24 mouse cellular contexts compared by ENCODE assay signal in genomic region chr15:95137018-95137810, GRCm38 (mm10).
DNase-seq lines count a peak whose midpoint lies in the region; ATAC-seq and TF ChIP-seq lines count a peak whose summit lies in the region.
"Had no signal": no experiment of that assay in that cellular context is flagged by ENCODE, and none has a peak within 500 bp of the region (broad histone marks: within the 10 kb centered on the region; RNA-seq: fewer than 3 reads in every experiment).

No protein-coding gene starts in this region.

- TF ChIP-seq CTCF in brain, embryonic 14.5 days (IDR thresholded peaks at IDR 0.05; ENCODE audit: borderline replicate concordance, extremely low read depth, insufficient read depth, insufficient read length): no peak

- no peaks in the 10 kb centered on the region for H3K9me3 ChIP-seq in midbrain, embryonic 12.5 days
- H3K9me3 ChIP-seq in midbrain, embryonic 11.5 days (ENCODE audit: control insufficient read depth, low read length): no peaks in the 10 kb centered on the region
- H3K9me3 ChIP-seq: embryonic facial prominence, embryonic 10.5 days; heart, embryonic 10.5 days; intestine, embryonic 15.5 days; limb, embryonic 13.5 days; liver, embryonic 12.5 days had no signal

- no peak overlapping the region for H3K9ac ChIP-seq in midbrain, embryonic 12.5 days (replicated peaks)
- no peak overlapping the region for H3K9ac ChIP-seq in midbrain, embryonic 11.5 days (ENCODE audit: low read length)
- H3K9ac ChIP-seq: intestine, embryonic 15.5 days; limb, embryonic 13.5 days; liver, embryonic 12.5 days had no signal

- no peak for DNase-seq in frontal cortex, postnatal 25 days (ENCODE audit: low spot score in 2 of 2)
- no peak for DNase-seq in midbrain, embryonic 11.5 days (ENCODE audit: low spot score, missing footprints)
- peak; percentile 67 for DNase-seq in brain, embryonic 14.5 days (ENCODE audit: low read depth)
- peak; percentile 20 for DNase-seq in right cerebral cortex, postnatal 25 days
- DNase-seq in gastrocnemius, postnatal 36 days: no peak
- DNase-seq: adrenal gland, postnatal 36 days; B cell, adult 2 months; cerebellum, adult 11-12 months; cerebellum, postnatal 10 days; heart, postnatal 4 days; kidney, adult 9 months; kidney, postnatal 36 days; lung, adult 18-20 months; lung, postnatal 10 days had no signal

- H3K27me3 ChIP-seq in midbrain, embryonic 12.5 days: no peaks in the 10 kb centered on the region
- no peaks in the 10 kb centered on the region for H3K27me3 ChIP-seq in midbrain, embryonic 11.5 days (ENCODE audit: control insufficient read depth, insufficient read depth, low read length)
- H3K27me3 ChIP-seq: CH12.LX; intestine, embryonic 15.5 days; limb, embryonic 13.5 days; liver, embryonic 12.5 days; Patski had no signal

- ATAC-seq in frontal cortex, adult (ENCODE audit: low TSS enrichment): peak; percentile 56; the same call in 1 of the 2 replicates
- no peak for ATAC-seq in midbrain, embryonic 12.5 days (ENCODE audit: low FRiP score, low read depth)
- no peak for ATAC-seq in midbrain, embryonic 11.5 days (ENCODE audit: low FRiP score)
- ATAC-seq: intestine, embryonic 15.5 days; Patski had no signal

- H3K27ac ChIP-seq in midbrain, embryonic 12.5 days (replicated peaks): 0 out of 2 replicates have a peak overlapping the region, but pooled peaks have one; percentile 20
- H3K27ac ChIP-seq in midbrain, embryonic 11.5 days (ENCODE audit: low read depth, low read length): no peak overlapping the region
- H3K27ac ChIP-seq: embryonic facial prominence, embryonic 10.5 days; heart, embryonic 10.5 days; intestine, embryonic 15.5 days; limb, embryonic 13.5 days; liver, embryonic 12.5 days had no signal

- no peaks in the 10 kb centered on the region for H3K36me3 ChIP-seq in midbrain, embryonic 12.5 days
- H3K36me3 ChIP-seq in midbrain, embryonic 11.5 days (ENCODE audit: control insufficient read depth, insufficient read depth, low read length): no peaks in the 10 kb centered on the region
- H3K36me3 ChIP-seq: embryonic facial prominence, embryonic 10.5 days; G1E; heart, embryonic 10.5 days; intestine, embryonic 15.5 days; limb, embryonic 13.5 days; liver, embryonic 12.5 days had no signal

- H3K4me3 ChIP-seq in midbrain, embryonic 12.5 days: no peak overlapping the region
- no peak overlapping the region for H3K4me3 ChIP-seq in midbrain, embryonic 11.5 days (ENCODE audit: low read depth, low read length)
- H3K4me3 ChIP-seq: embryonic facial prominence, embryonic 10.5 days; heart, embryonic 10.5 days; intestine, embryonic 15.5 days; limb, embryonic 13.5 days; liver, embryonic 12.5 days had no signal

- H3K4me1 ChIP-seq in midbrain, embryonic 12.5 days: peaks cover 4% of the 10 kb centered on the region; the same call in 1 of the 2 replicates
- H3K4me1 ChIP-seq in midbrain, embryonic 11.5 days (ENCODE audit: control insufficient read depth, insufficient read depth, low read length): no peaks in the 10 kb centered on the region
- H3K4me1 ChIP-seq: embryonic facial prominence, embryonic 10.5 days; heart, embryonic 10.5 days; intestine, embryonic 15.5 days; limb, embryonic 13.5 days; liver, embryonic 12.5 days had no signal

- WGBS in midbrain, embryonic 12.5 days: 69% methylated on average over 10 of the region's 10 CpGs
- 78% methylated on average over 10 of the region's 10 CpGs for WGBS in midbrain, embryonic 11.5 days

- no peak for TF ChIP-seq POLR2A in brain, embryonic 14.5 days (IDR thresholded peaks at IDR 0.05; ENCODE audit: borderline replicate concordance, extremely low read depth, insufficient read depth, insufficient read length, poor library complexity, severe bottlenecking)

- no peak overlapping the region for H3K4me2 ChIP-seq in midbrain, embryonic 12.5 days (replicated peaks)
- no peak overlapping the region for H3K4me2 ChIP-seq in midbrain, embryonic 11.5 days
- H3K4me2 ChIP-seq: intestine, embryonic 15.5 days; limb, embryonic 13.5 days; liver, embryonic 12.5 days had no signal

- intact Hi-C loops in gastrocnemius, postnatal 36 days (cut with DNase I): no loop called here

Comparison
In these comparisons a context has a peak if more than half of its experiments do, and no peak if none do; other contexts are left out.
1. DNase-seq: peak in brain, embryonic 14.5 days (single experiment) and right cerebral cortex, postnatal 25 days (single experiment); none in frontal cortex, postnatal 25 days (0 of 2), midbrain, embryonic 11.5 days (single experiment) and gastrocnemius, postnatal 36 days (0 of 2).